25 mouse cellular contexts compared by ENCODE assay signal in the genomic region with DNA sequence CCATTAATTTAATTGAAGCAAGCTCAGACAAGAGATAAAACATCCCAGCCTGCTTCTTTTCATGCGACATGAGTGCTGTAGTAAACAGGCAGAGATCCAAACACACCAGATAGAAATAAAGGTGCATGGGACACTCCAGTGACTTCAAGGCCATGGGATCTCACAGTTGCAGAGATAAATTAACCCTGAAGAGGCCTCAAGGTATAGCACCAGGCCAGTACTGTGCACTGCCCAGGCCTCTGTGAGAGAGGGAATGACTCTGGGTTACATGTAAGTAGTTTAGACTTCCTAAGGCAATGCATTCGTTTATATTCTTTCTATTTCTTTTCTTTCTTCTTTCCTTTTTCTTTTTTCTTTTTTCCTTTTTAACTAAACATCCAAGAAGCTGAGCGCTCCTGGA.
"Had no signal": no experiment of that assay in that cellular context is flagged by ENCODE, and none has a peak within 500 bp of the region (broad histone marks: within the 10 kb centered on the region; RNA-seq: fewer than 3 reads in every experiment).

No protein-coding gene starts in this region.

- H3K27ac ChIP-seq: heart, adult 2 months; heart, embryonic 13.5 days; heart, embryonic 15.5 days; hindbrain, embryonic 13.5 days; hindbrain, embryonic 15.5 days; hindbrain, postnatal 0 days; kidney, embryonic 15.5 days; kidney, postnatal 0 days; limb, embryonic 13.5 days; limb, embryonic 15.5 days had no signal

- H3K4me1 ChIP-seq: heart, embryonic 13.5 days; heart, embryonic 15.5 days; hindbrain, embryonic 13.5 days; hindbrain, embryonic 15.5 days; kidney, embryonic 15.5 days; limb, embryonic 13.5 days; limb, embryonic 15.5 days had no signal

- H3K9me3 ChIP-seq: heart, embryonic 13.5 days; heart, embryonic 15.5 days; hindbrain, embryonic 13.5 days; hindbrain, embryonic 15.5 days; kidney, embryonic 15.5 days; limb, embryonic 13.5 days; limb, embryonic 15.5 days had no signal

- H3K9ac ChIP-seq: heart, embryonic 13.5 days; heart, embryonic 15.5 days; hindbrain, embryonic 13.5 days; hindbrain, embryonic 15.5 days; kidney, embryonic 15.5 days; limb, embryonic 13.5 days; limb, embryonic 15.5 days had no signal

- H3K4me3 ChIP-seq: heart, adult 2 months; heart, embryonic 13.5 days; heart, embryonic 15.5 days; hindbrain, embryonic 13.5 days; hindbrain, embryonic 15.5 days; kidney, embryonic 15.5 days; limb, embryonic 13.5 days; limb, embryonic 15.5 days had no signal

- H3K27me3 ChIP-seq: heart, embryonic 13.5 days; heart, embryonic 15.5 days; hindbrain, embryonic 13.5 days; hindbrain, embryonic 15.5 days; kidney, embryonic 15.5 days; limb, embryonic 13.5 days; limb, embryonic 15.5 days had no signal

- H3K36me3 ChIP-seq: heart, embryonic 13.5 days; heart, embryonic 15.5 days; hindbrain, embryonic 13.5 days; hindbrain, embryonic 15.5 days; kidney, embryonic 15.5 days; limb, embryonic 13.5 days; limb, embryonic 15.5 days had no signal

- H3K4me2 ChIP-seq: heart, embryonic 11.5 days; heart, embryonic 13.5 days; heart, embryonic 15.5 days; hindbrain, embryonic 13.5 days; hindbrain, embryonic 15.5 days; kidney, embryonic 15.5 days; limb, embryonic 13.5 days; limb, embryonic 15.5 days had no signal

- DNase-seq: gastrocnemius, postnatal 14 days; gastrocnemius, postnatal 36 days; heart, adult 11 months; heart, adult 2 months; heart, postnatal 14 days; heart, postnatal 36 days; kidney, adult 11 months; kidney, adult 2 months; kidney, adult 9 months; kidney, postnatal 14 days; kidney, postnatal 36 days; layer of hippocampus, adult 9-11 months; layer of hippocampus, postnatal 36 days; left cerebral cortex, postnatal 4 days had no signal

- ATAC-seq: hindbrain, postnatal 0 days; intestine, embryonic 16.5 days had no signal
